Mouse (Mus musculus) stomach, embryonic 14.5 days (tissue): Measurements from ENCODE around the gene Dpf3. TPM values are rescaled to one million over a fixed set of nuclear protein-coding genes. Genes with fewer than 3 reads are reported as not detected.

Experiments used
- ATAC-seq: fragments of 200-750 bp; cut with Nextera tagmentation; 2 replicates; pipeline ENCODE4 v1.8.0; 2017; ENCODE audit warnings: low read depth, moderate TSS enrichment; ENCODE audit not compliant: insufficient number of reproducible peaks, insufficient read depth, low FRiP score
- H3K27ac ChIP-seq: fragments of 300-500 bp; sonication (generic); 2 replicates; pipeline ENCODE4 v1.5.1; 2014; ENCODE audit warnings: mild to moderate bottlenecking, low read length, moderate library complexity, mixed read lengths
- H3K27me3 ChIP-seq: fragments of 300-500 bp; sonication (generic); 2 replicates; pipeline ENCODE4 v1.6.1; 2014; ENCODE audit warnings: low read length, control low read depth, mixed read lengths; ENCODE audit not compliant: control insufficient read depth, insufficient read depth
- H3K36me3 ChIP-seq: fragments of 300-500 bp; sonication (generic); 2 replicates; pipeline ENCODE4 v1.6.1; 2014; ENCODE audit warnings: mild to moderate bottlenecking, control low read depth, low read length, moderate library complexity, mixed read lengths; ENCODE audit not compliant: control insufficient read depth, insufficient read depth
- H3K4me1 ChIP-seq: fragments of 300-500 bp; sonication (generic); 2 replicates; pipeline ENCODE4 v1.6.1; 2014; ENCODE audit warnings: low read length, control low read depth, mixed read lengths; ENCODE audit not compliant: control insufficient read depth, insufficient read depth
- H3K4me2 ChIP-seq: fragments of 300-500 bp; sonication (generic); replicated peaks from 2 replicates; pipeline ENCODE4 v1.6.1; 2014; ENCODE audit warnings: low read depth, low read length, control low read depth
- H3K4me3 ChIP-seq: fragments of 300-500 bp; sonication (generic); 2 replicates; pipeline ENCODE4 v1.5.1; 2014; ENCODE audit warnings: low read depth, low read length, control low read depth
- H3K9ac ChIP-seq: fragments of 300-500 bp; sonication (generic); replicated peaks from 2 replicates; pipeline ENCODE4 v1.6.1; 2014; ENCODE audit warnings: low read depth, mild to moderate bottlenecking, control low read depth, low read length, moderate library complexity, mixed read lengths
- H3K9me3 ChIP-seq: fragments of 300-500 bp; sonication (generic); 2 replicates; pipeline ENCODE4 v1.6.1; 2016; ENCODE audit warnings: low read depth, low read length, control low read depth; ENCODE audit not compliant: control insufficient read depth
- WGBS: fragments of 180-500 bp; shearing (Covaris S2); extraction: QIAGEN DNeasy Blood & Tissue Kit; methylation state at CpG from one replicate; pipeline ENCODE4 v1.1.7; 2014; 5-methylcytosine and 5-hydroxymethylcytosine counted together
- polyA plus RNA-seq: library from polyadenylated mRNA; unstranded; fragments of >200 nt; fragmentation: Nextera tagmentation; extraction: Ambion mirVana; gene quantifications from 2 replicates; pipeline ENCODE4 v1.2.1, GENCODE M21; 2014

The Dpf3 gene
- polyA plus RNA-seq, 1 experiment from 2014 or later = 4.1 TPM

- H3K4me3 ChIP-seq = no peak overlapping the region
- no peaks in the 10 kb centered on the region for H3K9me3 ChIP-seq
- H3K9ac ChIP-seq = no peak overlapping the region
- no peaks in the 10 kb centered on the region for H3K27me3 ChIP-seq
- H3K36me3 ChIP-seq = no peaks in the 10 kb centered on the region
- no peak for ATAC-seq
- H3K4me2 ChIP-seq = no peak overlapping the region
- no peak overlapping the region for H3K27ac ChIP-seq
- WGBS = 19% methylated on average over 4 of the region's 4 CpGs
- H3K4me1 ChIP-seq = no peaks in the 10 kb centered on the region
These were observed 59.9 kb downstream of the Dpf3 start for GRCm38 (mm10) chr12:83427601-83428000.

GRCm38 (mm10) chr12:83426326-83426725 lies 61.2 kb downstream of the Dpf3 start:
- 44% methylated on average over 5 of the region's 5 CpGs for WGBS

GRCm38 (mm10) chr12:83425736-83426135 lies 61.8 kb downstream of the Dpf3 start:
- WGBS = 70% methylated on average over 7 of the region's 7 CpGs
- Histone ChIP-seq H3K27me3 (no peaks in the 10 kb centered on the region), H3K4me3 (no peak overlapping the region), H3K36me3 (no peaks in the 10 kb centered on the region), H3K9me3 (no peaks in the 10 kb centered on the region; the same call in 1 of the 2 replicates), H3K4me1 (no peaks in the 10 kb centered on the region), H3K9ac (no peak overlapping the region), H3K27ac (no peak overlapping the region), H3K4me2 (no peak overlapping the region)
- no peak for ATAC-seq

More at GRCm38 (mm10) chr12:83426326-83426725, 61.2 kb downstream of the Dpf3 start:
- H3K27me3 ChIP-seq = no peaks in the 10 kb centered on the region
- no peaks in the 10 kb centered on the region for H3K9me3 ChIP-seq
- no peak overlapping the region for H3K4me3 ChIP-seq
- H3K4me1 ChIP-seq = no peaks in the 10 kb centered on the region
- no peak for ATAC-seq
- H3K27ac ChIP-seq = no peak overlapping the region
- H3K4me2 ChIP-seq = no peak overlapping the region
- H3K36me3 ChIP-seq = no peaks in the 10 kb centered on the region
- no peak overlapping the region for H3K9ac ChIP-seq

- Histone ChIP-seq H3K4me3 (no peak overlapping the region), H3K9ac (no peak overlapping the region), H3K27ac (no peak overlapping the region), H3K4me2 (no peak overlapping the region), H3K27me3 (no peaks in the 10 kb centered on the region), H3K36me3 (no peaks in the 10 kb centered on the region), H3K4me1 (no peaks in the 10 kb centered on the region), H3K9me3 (no peaks in the 10 kb centered on the region; the same call in 1 of the 2 replicates)
- WGBS = 39% methylated on average over 11 of the region's 11 CpGs
- no peak for ATAC-seq
These were observed 62.6 kb downstream of the Dpf3 start for GRCm38 (mm10) chr12:83424720-83425444.

GRCm38 (mm10) chr12:83424086-83424719 lies 63.3 kb downstream of the Dpf3 start:
- H3K4me1 ChIP-seq = no peaks in the 10 kb centered on the region
- 75% methylated on average over 12 of the region's 12 CpGs for WGBS
- H3K9ac ChIP-seq = no peak overlapping the region
- no peak overlapping the region for H3K4me2 ChIP-seq
- no peak overlapping the region for H3K4me3 ChIP-seq
- H3K27ac ChIP-seq = no peak overlapping the region
- no peak for ATAC-seq
- H3K9me3 ChIP-seq = no peaks in the 10 kb centered on the region; the same call in 1 of the 2 replicates
- H3K36me3 ChIP-seq = no peaks in the 10 kb centered on the region
- no peaks in the 10 kb centered on the region for H3K27me3 ChIP-seq

- Histone ChIP-seq H3K9me3 (no peaks in the 10 kb centered on the region; the same call in 1 of the 2 replicates), H3K27me3 (no peaks in the 10 kb centered on the region), H3K9ac (no peak overlapping the region), H3K4me3 (no peak overlapping the region), H3K36me3 (no peaks in the 10 kb centered on the region), H3K4me1 (no peaks in the 10 kb centered on the region), H3K4me2 (no peak overlapping the region), H3K27ac (no peak overlapping the region)
- ATAC-seq = no peak
- 86% methylated on average over 5 of the region's 5 CpGs for WGBS
These were observed 67.2 kb downstream of the Dpf3 start for GRCm38 (mm10) chr12:83420346-83420745.

GRCm38 (mm10) chr12:83415207-83415606 lies 72.3 kb downstream of the Dpf3 start:
- ATAC-seq = no peak

GRCm38 (mm10) chr12:83413684-83414083 lies 73.8 kb downstream of the Dpf3 start:
- Histone ChIP-seq H3K9ac (no peak overlapping the region), H3K4me2 (no peak overlapping the region), H3K27me3 (no peaks in the 10 kb centered on the region), H3K9me3 (no peaks in the 10 kb centered on the region), H3K36me3 (no peaks in the 10 kb centered on the region), H3K4me3 (no peak overlapping the region), H3K27ac (no peak overlapping the region), H3K4me1 (no peaks in the 10 kb centered on the region)
- WGBS = 93% methylated on average over 5 of the region's 5 CpGs
- ATAC-seq = no peak

More at GRCm38 (mm10) chr12:83415207-83415606, 72.3 kb downstream of the Dpf3 start:
- Histone ChIP-seq H3K27me3 (no peaks in the 10 kb centered on the region), H3K27ac (no peak overlapping the region), H3K9ac (no peak overlapping the region), H3K4me1 (no peaks in the 10 kb centered on the region), H3K4me2 (no peak overlapping the region), H3K36me3 (no peaks in the 10 kb centered on the region), H3K4me3 (no peak overlapping the region), H3K9me3 (no peaks in the 10 kb centered on the region)
- 74% methylated on average over 4 of the region's 4 CpGs for WGBS
